Mouse (Mus musculus) natural killer cell, adult 2 months (primary cell): ENCODE measurements at regions not wholly inside any gene's neighbourhood (a gene's known extent, or its start where the extent isn't known, plus 50 kb on each side); places are given as distances from the start of the nearest gene placed in this dataset.
"Not testable (repeated sequence)": the region's sequence is repeated elsewhere in the genome, so short reads cannot be mapped to it uniquely, and the experiment has no call there.

Experiments used
- DNase-seq, 2 experiments: peaks; one replicate each; pipeline ENCODE4 v3.0.0; 2022; ENCODE audit warnings: low spot score in 2 of 2

GRCm38 (mm10) chr12:114564329-114564728, 1020.6 kb downstream of the Adam6a start:
- DNase-seq: no peak

DNA sequence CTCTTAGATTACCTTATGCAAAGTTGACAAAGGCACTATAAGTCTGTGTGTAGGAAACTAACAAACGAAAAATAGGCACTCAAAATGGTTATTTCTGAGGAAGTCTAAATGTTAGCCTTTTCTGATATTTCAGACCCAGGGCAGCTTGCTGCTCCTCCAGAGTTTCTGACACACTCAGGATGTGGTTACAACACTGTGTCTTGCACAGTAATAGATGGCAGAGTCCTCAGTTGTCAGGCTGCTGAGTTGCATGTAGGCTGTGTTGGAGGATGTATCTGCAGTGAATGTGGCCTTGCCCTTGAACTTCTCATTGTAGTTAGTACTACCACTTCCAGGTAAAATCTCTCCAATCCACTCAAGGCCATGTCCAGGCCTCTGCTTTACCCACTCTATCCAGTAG, 1039.7 kb downstream of the Adam6a start:
- DNase-seq: peak in 1 of 2 experiments; percentile 34

DNA sequence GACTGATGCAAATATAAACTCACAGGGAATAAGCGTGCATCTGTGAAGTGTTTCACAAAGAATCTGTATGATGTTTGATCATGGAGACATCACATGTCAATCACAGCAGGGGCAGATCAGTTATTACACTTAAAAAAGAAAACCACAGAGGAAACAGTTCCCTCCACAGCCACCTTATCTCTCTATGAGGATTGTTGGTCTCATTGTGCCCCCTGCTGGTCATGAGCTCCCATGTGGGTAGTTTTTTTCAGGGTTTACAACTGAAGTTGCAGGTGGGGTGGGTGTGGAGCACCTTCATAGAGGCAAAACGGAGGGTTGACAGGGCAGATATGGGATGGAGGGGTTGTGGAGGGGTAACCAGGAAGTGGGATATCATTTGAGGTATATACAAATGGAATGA, 1043.5 kb downstream of the Adam6a start:
- peak; percentile 58 to 72 for DNase-seq

DNA sequence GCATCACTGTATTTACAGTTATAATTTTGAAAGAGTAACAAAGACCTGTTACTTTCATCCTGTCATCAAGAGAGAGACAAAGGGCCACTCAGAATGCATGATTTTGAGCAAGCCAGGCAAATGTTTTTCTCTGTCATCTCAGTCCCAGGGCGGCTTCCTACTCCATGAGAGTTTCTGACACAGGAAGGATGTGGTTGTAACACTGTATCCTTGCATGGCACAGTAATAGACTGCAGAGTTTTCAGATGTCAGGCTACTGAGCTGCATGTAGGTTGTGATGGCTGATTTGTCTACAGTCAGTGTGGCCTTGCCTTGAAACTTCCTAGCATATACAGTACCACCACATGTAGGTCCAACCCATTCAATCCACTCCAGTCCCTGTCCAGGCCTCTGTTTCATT, 1054.0 kb downstream of the Adam6a start:
- DNase-seq: peak in 1 of 2 experiments; percentile 44

- no peak for DNase-seq
Measured at GRCm38 (mm10) chr12:114609171-114609570, 1065.5 kb downstream of the Adam6a start.

DNA sequence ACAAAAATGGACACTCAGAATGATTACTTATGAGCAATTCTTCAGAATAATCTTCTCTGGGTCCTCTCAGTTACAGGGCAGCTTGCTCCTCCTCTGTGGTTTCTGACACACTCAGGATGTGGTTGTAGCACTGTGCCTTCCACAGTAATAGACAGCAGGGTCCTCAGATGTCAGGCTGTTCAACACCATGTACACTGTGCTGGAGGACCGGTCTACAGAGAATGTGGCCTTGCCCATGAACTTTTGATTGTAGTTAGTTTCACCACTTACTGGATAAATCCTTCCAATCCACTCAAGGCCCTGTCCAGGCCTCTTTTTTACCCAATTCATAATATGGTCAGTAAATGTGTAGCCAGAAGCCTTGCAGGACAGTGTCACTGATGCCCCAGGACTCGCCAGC, 1068.4 kb downstream of the Adam6a start:
- peak; percentile 48 to 67 for DNase-seq

DNA sequence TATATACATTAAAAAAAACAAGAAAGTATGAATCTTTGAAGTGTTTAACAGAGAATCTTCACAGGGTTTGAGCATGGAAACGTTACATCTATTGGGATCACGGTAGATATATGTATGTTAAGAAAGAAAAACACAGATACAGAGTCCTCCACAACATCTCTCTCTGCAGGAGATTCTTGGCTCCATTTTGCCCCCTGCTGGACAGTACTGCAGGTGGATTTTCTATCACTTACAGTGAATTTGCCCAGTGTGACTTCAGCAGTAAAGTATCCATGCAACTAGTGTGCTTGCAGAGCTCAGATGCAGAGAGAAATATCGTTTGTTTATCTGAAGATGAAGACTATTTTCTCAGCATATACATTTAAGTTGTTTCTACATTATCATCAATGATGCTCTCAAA, 1071.5 kb downstream of the Adam6a start:
- peak in 1 of 2 experiments; percentile 41 for DNase-seq

DNA sequence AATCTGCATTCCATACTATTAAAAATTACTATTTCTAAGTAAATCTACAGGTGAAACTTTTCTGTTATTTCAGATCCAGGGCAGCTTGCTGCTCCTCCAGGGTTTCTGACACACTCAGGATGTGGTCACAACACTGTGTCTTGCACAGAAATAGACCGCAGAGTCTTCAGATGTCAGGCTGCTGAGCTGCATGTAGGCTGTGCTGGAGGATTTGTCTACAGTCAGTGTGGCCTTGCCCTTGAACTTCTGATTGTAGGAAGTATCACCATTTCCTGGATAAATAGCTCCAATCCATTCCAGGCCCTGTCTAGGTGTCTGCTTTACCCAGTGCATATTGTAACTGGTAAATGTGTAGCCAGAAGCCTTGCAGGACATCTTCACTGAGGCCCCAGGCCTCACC, 1072.0 kb downstream of the Adam6a start:
- peak; percentile 41 to 59 for DNase-seq

GRCm38 (mm10) chr12:114641089-114641488, 1097.4 kb downstream of the Adam6a start:
- DNase-seq: no peak

DNA sequence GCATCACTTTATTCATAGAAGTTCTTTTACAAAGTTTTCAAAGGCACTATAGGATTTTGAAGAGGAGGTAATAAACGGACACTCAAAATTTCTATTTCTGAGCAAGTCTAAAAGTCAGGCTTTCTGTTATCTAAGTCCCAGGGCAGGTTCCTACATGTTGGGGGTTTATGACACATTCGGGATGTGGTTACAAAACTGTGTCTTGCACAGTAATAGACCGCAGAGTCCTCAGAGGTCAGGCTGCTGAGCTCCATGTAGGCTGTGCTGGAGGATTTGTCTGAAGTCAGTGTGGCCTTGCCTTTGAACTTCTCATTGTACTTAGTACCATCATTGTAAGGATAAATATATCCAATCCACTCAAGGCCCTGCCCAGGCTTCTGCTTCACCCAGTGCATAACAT, 1102.7 kb downstream of the Adam6a start:
- peak; percentile 3 to 20 for DNase-seq

DNA sequence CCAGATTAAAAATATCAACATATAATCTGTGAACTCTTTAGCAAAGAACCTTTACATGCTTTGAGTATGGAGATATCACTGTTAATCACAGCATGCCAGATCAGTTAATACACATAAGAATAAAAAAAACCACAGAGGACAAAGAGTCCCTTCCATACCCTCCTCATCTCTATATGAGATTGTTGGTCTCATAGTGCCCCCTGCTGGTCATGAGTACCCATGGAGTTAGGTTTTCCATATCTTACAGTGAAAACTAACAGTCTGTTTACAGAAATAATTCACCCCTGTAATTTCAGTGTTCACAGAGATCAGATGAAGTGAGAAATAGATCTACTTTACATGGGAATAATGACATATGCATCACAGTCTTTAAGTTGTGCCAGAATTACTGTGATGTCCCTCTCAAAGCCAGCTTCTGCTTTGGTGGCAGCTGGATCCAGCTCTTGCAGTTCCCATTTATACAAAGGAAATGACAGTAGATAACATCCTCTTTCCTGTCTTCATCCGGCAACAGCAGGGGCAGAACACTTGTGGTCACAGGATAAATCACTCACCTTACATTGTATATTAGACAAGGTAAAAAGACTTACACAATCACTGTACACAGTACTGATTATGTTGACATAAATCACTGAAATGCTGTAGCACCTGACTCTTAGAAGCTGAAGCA, 1106.9 kb downstream of the Adam6a start:
- peak; percentile 36 to 39 for DNase-seq

- not testable (repeated sequence) for DNase-seq
Measured at GRCm38 (mm10) chr12:114657134-114657533, 1113.4 kb downstream of the Adam6a start.
